Mouse (Mus musculus) C2C12 (cell line): ENCODE data around the gene Tex19.2. TPM values are rescaled to one million over a fixed set of nuclear protein-coding genes. Genes with fewer than 3 reads are reported as not detected.
A peak's percentile ranks its signal among the peaks of the same experiment; 100 is the strongest.
"Not testable (repeated sequence)": the region's sequence is repeated elsewhere in the genome, so short reads cannot be mapped to it uniquely, and the experiment has no call there.

ENCODE experiments used
- H3K27me3 ChIP-seq: one replicate; pipeline ENCODE4 v1.6.1; 2011; ENCODE audit not compliant: control insufficient read depth, insufficient read depth, insufficient read length
- H3K36me3 ChIP-seq: one replicate; pipeline ENCODE4 v1.6.1; 2011; ENCODE audit not compliant: control insufficient read depth, insufficient read depth
- H3K4me3 ChIP-seq: one replicate; pipeline ENCODE4 v1.5.1; 2011; ENCODE audit warnings: mild to moderate bottlenecking, control low read depth; ENCODE audit not compliant: poor library complexity, insufficient read depth, severe bottlenecking
- H3K79me2 ChIP-seq: one replicate; pipeline ENCODE4 v1.6.1; 2011; ENCODE audit not compliant: control insufficient read depth, insufficient read depth
- H3K79me3 ChIP-seq: one replicate; pipeline ENCODE4 v1.6.1; 2011; ENCODE audit warnings: low read depth, control low read depth
- H3ac ChIP-seq: one replicate; pipeline ENCODE3; 2011; ENCODE audit warnings: low read depth; ENCODE audit not compliant: control insufficient read depth, insufficient read length
- CEBPB ChIP-seq: IDR thresholded peaks from one replicate; pipeline ENCODE4 v1.6.1; 2011; ENCODE audit warnings: low read depth, mild to moderate bottlenecking, control low read depth, moderate library complexity
- CTCF ChIP-seq: IDR thresholded peaks from one replicate; pipeline ENCODE4 v1.5.1; 2011; ENCODE audit not compliant: control insufficient read depth, insufficient read depth, insufficient read length
- FOSL1 ChIP-seq: IDR thresholded peaks from one replicate; pipeline ENCODE4 v1.8.0; 2011; ENCODE audit warnings: mild to moderate bottlenecking, low read length; ENCODE audit not compliant: poor library complexity, insufficient read depth, severe bottlenecking
- MAX ChIP-seq: IDR thresholded peaks from one replicate; pipeline ENCODE4 v1.6.1; 2011; ENCODE audit warnings: mild to moderate bottlenecking, control low read depth
- MYOD1 ChIP-seq: IDR thresholded peaks from one replicate; pipeline ENCODE4 v1.6.1; 2011; ENCODE audit warnings: low read depth; ENCODE audit not compliant: control insufficient read depth, insufficient read length
- MYOG ChIP-seq: IDR thresholded peaks from one replicate; pipeline ENCODE4 v1.6.1; 2011; ENCODE audit not compliant: control insufficient read depth, insufficient read length; ENCODE audit errors: extremely low read depth
- USF1 ChIP-seq: IDR thresholded peaks from one replicate; pipeline ENCODE4 v1.6.1; 2011; ENCODE audit warnings: low read depth, mild to moderate bottlenecking, control low read depth, moderate library complexity
- polyA plus RNA-seq: library from polyadenylated mRNA; unstranded; fragments of >200 nt; fragmentation: generic; extraction: Trizol; gene quantifications from one replicate; pipeline ENCODE4 v1.2.1, GENCODE M21; 2012; ENCODE audit warnings: missing spikeins

Gene Tex19.2
- polyA plus RNA-seq, 1 experiment, result 0.04 TPM

GRCm38 (mm10) chr11:121121151-121121550 lies 2.7 kb upstream of the Tex19.2 start:
- H3K4me3 ChIP-seq, result no peak overlapping the region

GRCm38 (mm10) chr11:121118106-121118505 lies 371 bp downstream of the Tex19.2 start:
- H3K27me3 ChIP-seq, result no peaks in the 10 kb centered on the region

More at GRCm38 (mm10) chr11:121121151-121121550, 2.7 kb upstream of the Tex19.2 start:
- Histone ChIP-seq H3K27me3 (no peaks in the 10 kb centered on the region), H3ac (no peak overlapping the region), H3K36me3 (no peaks in the 10 kb centered on the region), H3K79me3 (no peaks in the 10 kb centered on the region), H3K79me2 (no peaks in the 10 kb centered on the region)
- TF ChIP-seq FOSL1 (no peak), CEBPB (no peak), CTCF (no peak), MYOD1 (no peak), MAX (no peak), USF1 (no peak), MYOG (no peak)

GRCm38 (mm10) chr11:121112091-121112775 lies 6.2 kb downstream of the Tex19.2 start:
- TF ChIP-seq CTCF (no peak), MYOG (no peak), CEBPB (peak; percentile 7), USF1 (no peak), MAX (no peak), FOSL1 (no peak), MYOD1 (no peak)
- Histone ChIP-seq H3K79me2 (no peaks in the 10 kb centered on the region), H3K27me3 (no peaks in the 10 kb centered on the region), H3ac (no peak overlapping the region), H3K36me3 (no peaks in the 10 kb centered on the region), H3K79me3 (no peaks in the 10 kb centered on the region), H3K4me3 (no peak overlapping the region)

More at GRCm38 (mm10) chr11:121118106-121118505, 371 bp downstream of the Tex19.2 start:
- no peaks in the 10 kb centered on the region for H3K36me3 ChIP-seq
- H3K79me3 ChIP-seq, result no peaks in the 10 kb centered on the region
- no peak for TF ChIP-seq MYOD1
- no peak overlapping the region for H3K4me3 ChIP-seq
- no peak overlapping the region for H3ac ChIP-seq
- no peaks in the 10 kb centered on the region for H3K79me2 ChIP-seq

- H3K79me3 ChIP-seq, result no peaks in the 10 kb centered on the region
- no peaks in the 10 kb centered on the region for H3K27me3 ChIP-seq
- H3K79me2 ChIP-seq, result no peaks in the 10 kb centered on the region
- H3ac ChIP-seq, result no peak overlapping the region
- no peak overlapping the region for H3K4me3 ChIP-seq
- no peaks in the 10 kb centered on the region for H3K36me3 ChIP-seq
- TF ChIP-seq FOSL1 (no peak), CTCF (no peak)
These were observed 6.9 kb downstream of the Tex19.2 start for GRCm38 (mm10) chr11:121111601-121112000.

- TF ChIP-seq MYOG (no peak), MYOD1 (no peak), MAX (no peak), CTCF (no peak)
- Histone ChIP-seq H3K36me3 (no peaks in the 10 kb centered on the region), H3ac (no peak overlapping the region), H3K4me3 (no peak overlapping the region), H3K27me3 (no peaks in the 10 kb centered on the region), H3K79me2 (no peaks in the 10 kb centered on the region), H3K79me3 (no peaks in the 10 kb centered on the region)
These were observed 7.4 kb downstream of the Tex19.2 start for GRCm38 (mm10) chr11:121111051-121111450.

GRCm38 (mm10) chr11:121109986-121110385 lies 8.5 kb downstream of the Tex19.2 start:
- H3K36me3 ChIP-seq, result no peaks in the 10 kb centered on the region
- H3K79me3 ChIP-seq, result no peaks in the 10 kb centered on the region
- H3K79me2 ChIP-seq, result no peaks in the 10 kb centered on the region
- no peak overlapping the region for H3ac ChIP-seq
- H3K27me3 ChIP-seq, result no peaks in the 10 kb centered on the region
- H3K4me3 ChIP-seq, result no peak overlapping the region
- TF ChIP-seq CEBPB, result no peak
- TF ChIP-seq MYOD1, result no peak
- no peak for TF ChIP-seq CTCF
- no peak for TF ChIP-seq FOSL1

GRCm38 (mm10) chr11:121108061-121108460 lies 10.4 kb downstream of the Tex19.2 start:
- H3K79me2 ChIP-seq, result no peaks in the 10 kb centered on the region
- no peaks in the 10 kb centered on the region for H3K79me3 ChIP-seq
- TF ChIP-seq CEBPB (no peak), CTCF (no peak), MYOG (no peak), USF1 (no peak), MYOD1 (no peak), FOSL1 (no peak), MAX (no peak)
- H3ac ChIP-seq, result no peak overlapping the region
- no peaks in the 10 kb centered on the region for H3K27me3 ChIP-seq
- H3K36me3 ChIP-seq, result no peaks in the 10 kb centered on the region
- H3K4me3 ChIP-seq, result no peak overlapping the region

GRCm38 (mm10) chr11:121107242-121107641 lies 11.2 kb downstream of the Tex19.2 start:
- H3ac ChIP-seq, H3K36me3 ChIP-seq, H3K4me3 ChIP-seq, H3K27me3 ChIP-seq, H3K79me3 ChIP-seq, H3K79me2 ChIP-seq: not testable (repeated sequence)
